ENCODE assay signal across 9 mouse cellular contexts in the genomic region with DNA sequence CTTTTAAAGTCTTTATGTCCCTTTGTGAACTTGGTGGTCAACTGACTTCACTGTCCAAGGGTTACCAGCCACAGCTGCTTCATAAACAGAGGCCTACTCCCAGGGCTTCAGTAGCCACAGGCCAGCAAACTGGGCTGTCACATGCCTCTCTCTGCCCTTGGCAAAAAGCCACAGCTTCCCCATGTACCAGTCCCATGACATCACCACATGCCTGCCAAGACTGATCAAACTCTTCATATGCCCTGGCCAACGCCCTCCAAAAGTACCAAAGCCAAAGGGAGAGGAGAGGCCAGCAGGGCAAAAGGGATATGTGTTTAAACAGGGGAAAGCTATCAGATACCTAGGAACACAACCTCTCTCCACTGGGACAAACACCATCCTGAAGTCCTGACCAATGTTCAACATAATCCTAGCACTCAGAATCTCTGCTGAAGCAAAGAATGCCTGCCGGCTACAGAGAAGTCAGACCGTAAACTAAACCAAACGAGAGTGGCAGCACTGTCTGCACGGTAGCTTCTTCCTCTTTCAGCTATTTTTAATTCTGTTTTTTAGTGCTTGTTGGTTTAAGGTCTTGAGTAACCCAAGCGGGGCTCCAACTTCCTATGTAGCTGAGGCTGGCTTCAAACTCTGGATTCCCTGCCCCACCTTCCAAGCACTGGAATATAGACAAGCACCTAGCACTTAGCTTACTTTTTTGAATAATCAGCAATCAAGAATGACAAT. TPM values are rescaled to one million over a fixed set of nuclear protein-coding genes. Genes with fewer than 3 reads are reported as not detected.
A peak's percentile ranks its signal among the peaks of the same experiment; 100 is the strongest.
DNase-seq lines count a peak whose midpoint lies in the region; ATAC-seq lines count a peak whose summit lies in the region.
"Had no signal": no experiment of that assay in that cellular context is flagged by ENCODE, and none has a peak within 500 bp of the region (broad histone marks: within the 10 kb centered on the region; RNA-seq: fewer than 3 reads in every experiment).

No protein-coding gene starts in this region.

- H3K36me3 ChIP-seq in neural tube, embryonic 15.5 days = peaks cover 16% of the 10 kb centered on the region

- WGBS in large intestine, adult 2 months = 17% methylated on average over 6 of the region's 6 CpGs
- 74% methylated on average over 6 of the region's 6 CpGs for WGBS in neural tube, embryonic 15.5 days

- no peak for ATAC-seq in neural tube, embryonic 15.5 days (ENCODE audit: low FRiP score)

- no peaks in the 10 kb centered on the region for H3K27me3 ChIP-seq in neural tube, embryonic 15.5 days (replicated peaks)
- H3K27me3 ChIP-seq: limb, embryonic 13.5 days had no signal

- H3K4me2 ChIP-seq in neural tube, embryonic 15.5 days = no peak overlapping the region
- H3K4me2 ChIP-seq: limb, embryonic 13.5 days had no signal

- no peak overlapping the region for H3K9ac ChIP-seq in neural tube, embryonic 15.5 days (replicated peaks)
- H3K9ac ChIP-seq: limb, embryonic 13.5 days had no signal

- H3K9me3 ChIP-seq in neural tube, embryonic 15.5 days (replicated peaks) = no peaks in the 10 kb centered on the region
- H3K9me3 ChIP-seq: limb, embryonic 13.5 days had no signal

- H3K4me3 ChIP-seq in neural tube, embryonic 15.5 days (replicated peaks) = no peak overlapping the region
- H3K4me3 ChIP-seq: limb, embryonic 13.5 days had no signal

- no peak overlapping the region for H3K27ac ChIP-seq in neural tube, embryonic 15.5 days (replicated peaks)
- H3K27ac ChIP-seq: limb, embryonic 13.5 days had no signal

- H3K4me1 ChIP-seq in neural tube, embryonic 15.5 days = peaks cover 46% of the 10 kb centered on the region

- peak; percentile 68 for DNase-seq in right cerebral cortex, adult 18-20 months
- no peak for DNase-seq in right cerebral cortex, postnatal 14 days
- peak; percentile 39 for DNase-seq in adrenal gland, postnatal 25 days
- peak; percentile 58 for DNase-seq in gastrocnemius, postnatal 25 days
- DNase-seq in large intestine, adult 2 months (ENCODE audit: low read depth, low spot score) = peak; percentile 66
- peak; percentile 86 for DNase-seq in lung, postnatal 25 days (ENCODE audit: low spot score)
- peak; percentile 28 to 66 for DNase-seq in urinary bladder, postnatal 36 days (ENCODE audit: low spot score in 2 of 2)

RNA-seq across cellular contexts. Expression of gene Glt1d1, which starts 21.1 kb away (rescaled TPM):
- total RNA-seq in adrenal gland, postnatal 25 days (2021) = 0.33 and 1.1 TPM in 2 replicates
- total RNA-seq in gastrocnemius, postnatal 25 days (2021) = not detected
- 1.2 and 1.4 TPM in 2 replicates for polyA plus RNA-seq in large intestine, adult 2 months (2012; rRNA removed)
- polyA plus RNA-seq in neural tube, embryonic 15.5 days (2015; fragmentation: Nextera tagmentation; extraction: Ambion mirVana) = 1.4 and 1.8 TPM in 2 replicates

RNA-seq across cellular contexts. Expression of gene Slc15a4, which starts 21.7 kb away (rescaled TPM):
- 15.6 and 23.6 TPM in 2 replicates for total RNA-seq in adrenal gland, postnatal 25 days (2021)
- 10 to 100 TPM in 1 of 2 experiments, 1 to 10 TPM in 1; 9.9 to 16.4 TPM for total RNA-seq in gastrocnemius, postnatal 25 days (2021)
- polyA plus RNA-seq in large intestine, adult 2 months (2012; rRNA removed) = 15.0 and 16.5 TPM in 2 replicates
- 25.9 and 29.1 TPM in 2 replicates for polyA plus RNA-seq in neural tube, embryonic 15.5 days (2015; fragmentation: Nextera tagmentation; extraction: Ambion mirVana)
